Mouse (Mus musculus) CH12.LX (cell line): Measurements from ENCODE around the gene Dcdc2b. TPM values are rescaled to one million over a fixed set of nuclear protein-coding genes. Genes with fewer than 3 reads are reported as not detected.

Experiments
- DNase-seq: peaks from one replicate; pipeline ENCODE4 v3.0.0-alpha.2; 2013; ENCODE audit errors: extremely low read depth
- H3K27ac ChIP-seq: 2 replicates; pipeline ENCODE4 v1.5.1; 2012; ENCODE audit warnings: low read depth, mild to moderate bottlenecking, control low read depth, moderate library complexity; ENCODE audit not compliant: insufficient read depth
- H3K27me3 ChIP-seq: replicated peaks from 2 replicates; pipeline ENCODE3; 2012; ENCODE audit warnings: inconsistent platforms
- H3K36me3 ChIP-seq, 2 experiments: replicated peaks in 1 of 2; 2 replicates each; pipeline versions ENCODE3 to v1.6.1; 2012; ENCODE audit warnings: inconsistent platforms in 1 of 2, low read length in 1 of 2, mild to moderate bottlenecking in 1 of 2, mixed read lengths in 1 of 2, moderate library complexity in 1 of 2; ENCODE audit not compliant: control insufficient read depth in 1 of 2, insufficient read depth in 1 of 2
- H3K4me1 ChIP-seq, 2 experiments: 2 replicates each; pipeline ENCODE4 v1.6.1; 2012; ENCODE audit warnings: inconsistent platforms in 1 of 2, moderate library complexity in 1 of 2; ENCODE audit not compliant: insufficient read depth in 2 of 2, control insufficient read depth in 1 of 2
- H3K4me2 ChIP-seq: 2 replicates; pipeline ENCODE4 v1.6.1; 2012; ENCODE audit warnings: low read depth, mild to moderate bottlenecking, control low read depth; ENCODE audit not compliant: poor library complexity, insufficient read depth, severe bottlenecking
- H3K4me3 ChIP-seq, 3 experiments: fragments of 150-350 bp in 1 of 3; sonication (generic) in 1 of 3; replicated peaks in 1 of 3; 2 replicates each; pipeline versions ENCODE3 to v1.5.1; 2011 to 2012; ENCODE audit warnings: low read depth in 2 of 3, low read length in 2 of 3, mild to moderate bottlenecking in 2 of 3, moderate library complexity in 2 of 3, control low read depth in 1 of 3, improper control_type of control experiment in 1 of 3, inconsistent platforms in 1 of 3, mixed read lengths in 1 of 3; ENCODE audit not compliant: poor library complexity in 1 of 3
- H3K79me2 ChIP-seq: replicated peaks from 2 replicates; pipeline ENCODE4 v1.6.1; 2012; ENCODE audit warnings: mild to moderate bottlenecking, moderate library complexity; ENCODE audit not compliant: control insufficient read depth, poor library complexity, insufficient read depth, severe bottlenecking; ENCODE audit errors: extremely low read depth
- H3K9ac ChIP-seq: 2 replicates; pipeline ENCODE4 v1.6.1; 2012; ENCODE audit warnings: low read depth, mild to moderate bottlenecking, control low read depth, moderate library complexity; ENCODE audit not compliant: insufficient read depth
- H3K9me3 ChIP-seq: replicated peaks from 2 replicates; pipeline ENCODE3; 2012; ENCODE audit warnings: low read length, inconsistent platforms, mixed read lengths
- BHLHE40 ChIP-seq: IDR thresholded peaks from 2 replicates; pipeline ENCODE4 v1.6.1; 2011; ENCODE audit warnings: mild to moderate bottlenecking, low read depth, low read length, improper control_type of control experiment
- CHD1 ChIP-seq: IDR thresholded peaks from 2 replicates; pipeline ENCODE4 v1.6.1; 2012; ENCODE audit warnings: low read depth, low read length, improper control_type of control experiment, inconsistent platforms
- CHD2 ChIP-seq: IDR thresholded peaks from 2 replicates; pipeline ENCODE4 v1.6.1; 2011; ENCODE audit warnings: low read length, improper control_type of control experiment
- CTCF ChIP-seq, 2 experiments: IDR thresholded peaks in 1 of 2; conservative IDR thresholded peaks in 1 of 2; 2 replicates each; pipeline ENCODE4 v1.5.1; 2011 to 2012; ENCODE audit warnings: low read depth in 2 of 2, low read length in 2 of 2, improper control_type of control experiment in 1 of 2, inconsistent platforms in 1 of 2, mild to moderate bottlenecking in 1 of 2, moderate library complexity in 1 of 2
- E2F4 ChIP-seq: IDR thresholded peaks from 2 replicates; pipeline ENCODE4 v1.6.1; 2011; ENCODE audit warnings: low read depth, low read length, improper control_type of control experiment; ENCODE audit not compliant: insufficient replicate concordance
- EP300 ChIP-seq: IDR thresholded peaks from 2 replicates; pipeline ENCODE4 v1.6.1; 2011; ENCODE audit warnings: low read length, improper control_type of control experiment
- HCFC1 ChIP-seq: IDR thresholded peaks from 2 replicates; pipeline ENCODE4 v1.6.1; 2012; ENCODE audit warnings: low read depth, mild to moderate bottlenecking, inconsistent platforms, low read length, improper control_type of control experiment
- IRF4 ChIP-seq: IDR thresholded peaks from 2 replicates; pipeline ENCODE4 v1.6.1; 2014; ENCODE audit warnings: low read depth, mild to moderate bottlenecking, inconsistent platforms, low read length, improper control_type of control experiment
- JUN ChIP-seq: IDR thresholded peaks from 2 replicates; pipeline ENCODE4 v1.6.1; 2011; ENCODE audit warnings: low read depth, mild to moderate bottlenecking, low read length, improper control_type of control experiment, moderate library complexity; ENCODE audit not compliant: insufficient read depth
- JUND ChIP-seq: conservative IDR thresholded peaks from 2 replicates; pipeline ENCODE4 v1.6.1; 2011; ENCODE audit warnings: low read depth, low read length, improper control_type of control experiment
- KAT2A ChIP-seq: IDR thresholded peaks from 2 replicates; pipeline ENCODE4 v1.6.1; 2012; ENCODE audit warnings: low read length, improper control_type of control experiment, inconsistent platforms; ENCODE audit not compliant: insufficient replicate concordance
- MAFK ChIP-seq: IDR thresholded peaks from 2 replicates; pipeline ENCODE4 v1.6.1; 2011; ENCODE audit warnings: low read length, improper control_type of control experiment; ENCODE audit not compliant: insufficient replicate concordance
- MAX ChIP-seq: IDR thresholded peaks from 2 replicates; pipeline ENCODE4 v1.6.1; 2011; ENCODE audit warnings: low read length, improper control_type of control experiment
- MAZ ChIP-seq: IDR thresholded peaks from 2 replicates; pipeline ENCODE4 v1.6.1; 2012; ENCODE audit warnings: low read depth, mild to moderate bottlenecking, inconsistent platforms, low read length, improper control_type of control experiment, moderate library complexity
- MYC ChIP-seq: IDR thresholded peaks from 2 replicates; pipeline ENCODE4 v1.6.1; 2011; ENCODE audit warnings: low read depth, mild to moderate bottlenecking, improper control_type of control experiment, low read length
- NELFE ChIP-seq: IDR thresholded peaks from 2 replicates; pipeline ENCODE4 v1.6.1; 2011; ENCODE audit warnings: low read depth, low read length, improper control_type of control experiment
- NRF1 ChIP-seq: IDR thresholded peaks from 2 replicates; pipeline ENCODE4 v1.6.1; 2014; ENCODE audit warnings: low read depth, mild to moderate bottlenecking, inconsistent platforms, low read length, improper control_type of control experiment, moderate library complexity
- PAX5 ChIP-seq: IDR thresholded peaks from 2 replicates; pipeline ENCODE4 v1.6.1; 2012; ENCODE audit warnings: low read length, inconsistent platforms, mixed read lengths
- POLR2AphosphoS2 ChIP-seq: IDR thresholded peaks from 2 replicates; pipeline ENCODE4 v1.6.1; 2011; ENCODE audit warnings: low read depth, low read length, improper control_type of control experiment
- RAD21 ChIP-seq: IDR thresholded peaks from 2 replicates; pipeline ENCODE4 v1.6.1; 2011; ENCODE audit warnings: low read depth, mild to moderate bottlenecking, low read length, improper control_type of control experiment, moderate library complexity
- RCOR1 ChIP-seq: conservative IDR thresholded peaks from 2 replicates; pipeline ENCODE4 v1.6.1; 2012; ENCODE audit warnings: low read depth, mild to moderate bottlenecking, inconsistent platforms, low read length, improper control_type of control experiment
- SIN3A ChIP-seq: IDR thresholded peaks from 2 replicates; pipeline ENCODE4 v1.6.1; 2012; ENCODE audit warnings: low read length, improper control_type of control experiment, inconsistent platforms
- SMC3 ChIP-seq: IDR thresholded peaks from 2 replicates; pipeline ENCODE4 v1.6.1; 2011; ENCODE audit warnings: low read depth, low read length, improper control_type of control experiment
- TBP ChIP-seq: conservative IDR thresholded peaks from 2 replicates; pipeline ENCODE4 v1.6.1; 2011; ENCODE audit warnings: low read depth, low read length, improper control_type of control experiment
- TCF12 ChIP-seq: IDR thresholded peaks from 2 replicates; pipeline ENCODE4 v1.6.1; 2014; ENCODE audit warnings: low read depth, mild to moderate bottlenecking, inconsistent platforms, low read length, improper control_type of control experiment
- UBTF ChIP-seq: IDR thresholded peaks from 2 replicates; pipeline ENCODE4 v1.6.1; 2012; ENCODE audit warnings: low read depth, mild to moderate bottlenecking, inconsistent platforms, low read length, improper control_type of control experiment, moderate library complexity
- USF1 ChIP-seq: IDR thresholded peaks from 2 replicates; pipeline ENCODE4 v1.6.1; 2014; ENCODE audit warnings: low read depth, mild to moderate bottlenecking, inconsistent platforms, low read length, improper control_type of control experiment
- USF2 ChIP-seq: conservative IDR thresholded peaks from 2 replicates; pipeline ENCODE4 v1.6.1; 2011; ENCODE audit warnings: low read depth, low read length, improper control_type of control experiment
- ZC3H11A ChIP-seq: IDR thresholded peaks from 2 replicates; pipeline ENCODE4 v1.6.1; 2012; ENCODE audit warnings: low read depth, mild to moderate bottlenecking, inconsistent platforms, low read length, improper control_type of control experiment
- ZKSCAN1 ChIP-seq: IDR thresholded peaks from 2 replicates; pipeline ENCODE4 v1.6.1; 2012; ENCODE audit warnings: low read depth, inconsistent platforms, low read length, improper control_type of control experiment, borderline replicate concordance
- ZNF384 ChIP-seq: IDR thresholded peaks from 2 replicates; pipeline ENCODE4 v1.6.1; 2012; ENCODE audit warnings: low read depth, low read length, improper control_type of control experiment, inconsistent platforms
- dilution Hi-C: fragments of 300-500 bp; cut with MboI; formaldehyde crosslinking; loops from 2 replicates; pipeline ENCODE4 v1.14.3; 2020; ENCODE audit warnings: low sequenced_read_pairs; ENCODE audit not compliant: extremely low pct_unique_long_range_greater_than_20kb, extremely low pct_ligation_motif_present
- in situ Hi-C: fragments of 300-500 bp; cut with MboI; formaldehyde crosslinking; loops from 3 replicates; pipeline ENCODE4 v1.14.3; 2019; ENCODE audit warnings: low sequenced_read_pairs, low pct_ligation_motif_present, low pct_unique_long_range_greater_than_20kb, mixed read lengths
- polyA plus RNA-seq: library from polyadenylated mRNA; unstranded; fragments of >175 nt; gene quantifications from 2 replicates; pipeline ENCODE4 v1.2.1, GENCODE M21; 2012; ENCODE audit warnings: low read depth; ENCODE audit not compliant: insufficient read length
- total RNA-seq, 2 experiments: library from RNA; depleted of rRNA; stranded (reverse); fragments of 300-350 nt in 1 of 2; fragments of >200 nt in 1 of 2; gene quantifications; 2 replicates each; pipeline ENCODE4 v1.2.3; 2012 to 2014

Dcdc2b gene
- total and polyA plus RNA-seq, 3 experiments: 0.66 to 1.6 TPM; not detected in 1

DNA sequence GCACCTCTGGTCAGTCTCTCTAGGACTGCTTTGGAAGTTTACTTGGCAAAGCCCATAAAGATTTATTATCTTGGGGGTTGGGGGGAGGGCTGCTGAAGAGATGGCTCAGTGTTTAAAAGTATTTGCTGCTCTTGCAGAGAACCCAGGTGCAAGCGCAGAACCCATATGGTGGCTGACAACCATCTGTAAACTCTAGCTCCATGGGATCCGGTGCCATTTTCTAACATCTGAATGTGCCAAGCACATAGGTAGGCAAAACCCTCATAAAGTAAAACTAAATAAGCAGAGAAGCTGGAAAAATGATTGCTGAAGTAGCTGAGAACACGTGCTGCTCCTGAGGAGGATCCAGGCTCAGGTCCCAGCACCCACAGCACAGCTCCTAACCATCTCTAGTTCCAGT lies 47.5 kb upstream of the Dcdc2b start:
- H3K4me2 ChIP-seq: no peak overlapping the region
- H3K9me3 ChIP-seq: no peaks in the 10 kb centered on the region
- H3K27ac ChIP-seq: no peak overlapping the region
- peaks cover 28 to 87% of the 10 kb centered on the region in 2 experiments for H3K36me3 ChIP-seq
- no peak overlapping the region for H3K4me3 ChIP-seq
- no peak for DNase-seq
- in situ Hi-C loops: no loop called here
- no peak for TF ChIP-seq JUND
- TF ChIP-seq SMC3: no peak
- no peak for TF ChIP-seq CTCF (conservative IDR thresholded peaks at IDR 0.05 in 1 of 2, IDR thresholded peaks at IDR 0.05 in 1 of 2; ENCODE audit: low read depth in 2 of 2, low read length in 2 of 2)
- TF ChIP-seq CHD2: no peak
- no peak for TF ChIP-seq E2F4
- no peak for TF ChIP-seq MAZ
- no peak for TF ChIP-seq UBTF
- no peak for TF ChIP-seq NRF1
- TF ChIP-seq EP300: no peak
- TF ChIP-seq SIN3A: no peak
- TF ChIP-seq POLR2AphosphoS2: no peak
- TF ChIP-seq TBP: no peak
- TF ChIP-seq ZC3H11A: no peak
- no peak for TF ChIP-seq JUN
- TF ChIP-seq RAD21: no peak
- TF ChIP-seq NELFE: no peak
- no peak for TF ChIP-seq MAFK
- TF ChIP-seq RCOR1: no peak
- H3K27me3 ChIP-seq: no peaks in the 10 kb centered on the region
- peaks cover 13% of the 10 kb centered on the region; the same call in 1 of the 2 replicates for H3K79me2 ChIP-seq
- no peaks in the 10 kb centered on the region for H3K4me1 ChIP-seq
- no peak overlapping the region for H3K9ac ChIP-seq
- dilution Hi-C loops: no loop called here

DNA sequence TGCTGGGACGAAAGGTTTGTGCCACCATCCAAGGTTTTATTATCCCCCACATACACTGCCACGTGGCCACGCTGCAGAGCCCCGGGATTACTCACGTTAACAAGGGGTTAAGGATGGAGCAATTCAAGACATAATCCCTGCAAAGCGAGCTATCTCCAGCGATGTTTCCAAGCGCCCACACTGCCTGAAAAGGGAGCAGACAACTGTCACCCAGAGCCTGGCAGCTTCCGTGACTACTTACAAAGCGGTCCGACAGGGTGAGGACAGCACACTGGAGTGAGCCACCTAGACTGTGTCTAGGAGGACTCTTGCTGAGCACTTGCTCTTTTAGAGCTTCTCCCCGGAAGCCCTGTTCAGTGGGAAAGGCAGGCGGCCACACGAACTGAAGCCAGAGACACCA lies 40.7 kb upstream of the Dcdc2b start:
- no peak overlapping the region for H3K27ac ChIP-seq
- no peaks in the 10 kb centered on the region for H3K27me3 ChIP-seq
- H3K4me2 ChIP-seq: no peak overlapping the region
- H3K4me1 ChIP-seq: no peaks in the 10 kb centered on the region
- no peak overlapping the region for H3K4me3 ChIP-seq
- no peak for DNase-seq
- H3K79me2 ChIP-seq: no peaks in the 10 kb centered on the region
- in situ Hi-C loops: no loop called here
- dilution Hi-C loops: no loop called here
- TF ChIP-seq KAT2A (no peak), NELFE (no peak), MYC (no peak), TCF12 (no peak), PAX5 (no peak), TBP (no peak), USF2 (no peak), USF1 (no peak), CHD2 (no peak), HCFC1 (no peak), ZKSCAN1 (no peak), ZNF384 (no peak), BHLHE40 (no peak), CHD1 (no peak), POLR2AphosphoS2 (no peak), IRF4 (no peak), NRF1 (no peak), RAD21 (no peak), MAFK (no peak), MAX (no peak)
- H3K9me3 ChIP-seq: no peaks in the 10 kb centered on the region
- H3K36me3 ChIP-seq: peaks cover 72 to 92% of the 10 kb centered on the region in 2 experiments
- no peak overlapping the region for H3K9ac ChIP-seq
